Mouse (Mus musculus) heart, embryonic 16.5 days (tissue): Measurements from ENCODE around the gene Nr2f1. TPM values are rescaled to one million over a fixed set of nuclear protein-coding genes. Genes with fewer than 3 reads are reported as not detected.

Experiments
- ATAC-seq: fragments of 200-750 bp; cut with Nextera tagmentation; replicated peaks from 2 replicates; pipeline ENCODE4 v1.8.0; 2017; ENCODE audit warnings: moderate number of reproducible peaks; ENCODE audit not compliant: insufficient read depth, low FRiP score; ENCODE audit errors: extremely low read depth
- H3K27ac ChIP-seq: fragments of 300-500 bp; sonication (generic); 2 replicates; pipeline ENCODE4 v1.5.1; 2014; ENCODE audit warnings: mild to moderate bottlenecking, low read length, control low read depth, moderate library complexity
- H3K27me3 ChIP-seq: fragments of 300-500 bp; sonication (generic); 2 replicates; pipeline ENCODE4 v1.6.1; 2014; ENCODE audit warnings: low read length, mixed read lengths; ENCODE audit not compliant: control insufficient read depth, insufficient read depth
- H3K36me3 ChIP-seq: fragments of 300-500 bp; sonication (generic); 2 replicates; pipeline ENCODE4 v1.6.1; 2014; ENCODE audit not compliant: control insufficient read depth, insufficient read depth
- H3K4me1 ChIP-seq: fragments of 300-500 bp; sonication (generic); 2 replicates; pipeline ENCODE4 v1.6.1; 2014; ENCODE audit warnings: low read length, mixed read lengths; ENCODE audit not compliant: control insufficient read depth, insufficient read depth
- H3K4me2 ChIP-seq: fragments of 300-500 bp; sonication (generic); 2 replicates; pipeline ENCODE4 v1.6.1; 2014; ENCODE audit warnings: low read depth, mild to moderate bottlenecking, control low read depth, low read length
- H3K4me3 ChIP-seq: fragments of 300-500 bp; sonication (generic); 2 replicates; pipeline ENCODE4 v1.5.1; 2014; ENCODE audit warnings: mild to moderate bottlenecking, control low read depth, low read length
- H3K9ac ChIP-seq: fragments of 300-500 bp; sonication (generic); 2 replicates; pipeline ENCODE4 v1.6.1; 2014; ENCODE audit warnings: low read length, control low read depth
- H3K9me3 ChIP-seq: fragments of 300-500 bp; sonication (generic); replicated peaks from 2 replicates; pipeline ENCODE4 v1.6.1; 2016; ENCODE audit warnings: low read length; ENCODE audit not compliant: control insufficient read depth
- WGBS: fragments of 180-500 bp; shearing (Covaris S2); extraction: QIAGEN DNeasy Blood & Tissue Kit; methylation state at CpG from one replicate; pipeline ENCODE4 v1.1.7; 2014; 5-methylcytosine and 5-hydroxymethylcytosine counted together
- polyA plus RNA-seq: library from polyadenylated mRNA; unstranded; fragments of >200 nt; fragmentation: Nextera tagmentation; extraction: Ambion mirVana; gene quantifications from 2 replicates; pipeline ENCODE4 v1.2.1, GENCODE M21; 2015

The Nr2f1 gene
- polyA plus RNA-seq, 1 experiment from 2014 or later: 2.3 TPM

- no peak for ATAC-seq
- no peak overlapping the region for H3K27ac ChIP-seq
These were observed 16.6 kb downstream of the Nr2f1 start for GRCm38 (mm10) chr13:78183004-78183403.

GRCm38 (mm10) chr13:78181930-78182558, 17.5 kb downstream of the Nr2f1 start:
- Histone ChIP-seq H3K4me3 (peak overlapping the region; percentile 32), H3K27me3 (peaks cover 75% of the 10 kb centered on the region), H3K36me3 (no peaks in the 10 kb centered on the region), H3K9me3 (no peaks in the 10 kb centered on the region), H3K9ac (no peak overlapping the region), H3K4me1 (peaks cover 5% of the 10 kb centered on the region; the same call in 1 of the 2 replicates), H3K27ac (no peak overlapping the region), H3K4me2 (peak overlapping the region; percentile 23)
- ATAC-seq: no peak
- 6% methylated on average over 14 of the region's 14 CpGs for WGBS

More at GRCm38 (mm10) chr13:78183004-78183403, 16.6 kb downstream of the Nr2f1 start:
- Histone ChIP-seq H3K4me1 (peaks cover 5% of the 10 kb centered on the region; the same call in 1 of the 2 replicates), H3K4me3 (no peak overlapping the region), H3K27me3 (peaks cover 78% of the 10 kb centered on the region), H3K9ac (no peak overlapping the region), H3K9me3 (no peaks in the 10 kb centered on the region), H3K36me3 (no peaks in the 10 kb centered on the region), H3K4me2 (no peak overlapping the region)
- WGBS: 20% methylated on average over 5 of the region's 5 CpGs

- H3K4me2 ChIP-seq: peak overlapping the region; percentile 53
- no peak overlapping the region for H3K9ac ChIP-seq
- H3K4me3 ChIP-seq: peak overlapping the region; percentile 32
- no peak for ATAC-seq
- no peaks in the 10 kb centered on the region for H3K9me3 ChIP-seq
- no peaks in the 10 kb centered on the region for H3K36me3 ChIP-seq
- peaks cover 5% of the 10 kb centered on the region; the same call in 1 of the 2 replicates for H3K4me1 ChIP-seq
- peaks cover 75% of the 10 kb centered on the region for H3K27me3 ChIP-seq
- 1% methylated on average over 42 of the region's 44 CpGs for WGBS
- no peak overlapping the region for H3K27ac ChIP-seq
These were observed 18.3 kb downstream of the Nr2f1 start for GRCm38 (mm10) chr13:78181071-78181929.

DNA sequence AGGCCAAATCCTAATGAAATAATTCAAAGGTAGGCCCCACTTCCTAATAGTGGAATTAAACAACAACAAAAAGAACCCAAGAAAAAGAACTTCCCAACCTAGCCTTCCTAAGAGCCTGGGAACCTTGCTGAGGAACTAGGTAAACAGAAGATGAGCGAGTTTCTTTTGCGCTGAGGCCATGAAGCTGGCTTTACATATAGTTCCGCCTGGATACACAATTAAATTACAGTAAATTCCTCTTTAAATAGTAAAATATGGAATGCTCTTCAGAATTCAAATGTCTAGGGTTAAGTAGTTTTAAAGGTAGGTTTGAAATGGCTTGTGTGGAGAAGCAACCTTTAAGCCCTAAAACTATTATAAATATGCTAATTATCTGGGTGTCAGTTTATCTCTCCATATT, 19.3 kb downstream of the Nr2f1 start:
- Histone ChIP-seq H3K27ac (no peak overlapping the region), H3K9me3 (no peaks in the 10 kb centered on the region), H3K36me3 (no peaks in the 10 kb centered on the region), H3K4me2 (no peak overlapping the region), H3K27me3 (peaks cover 75% of the 10 kb centered on the region), H3K9ac (no peak overlapping the region), H3K4me1 (peaks cover 5% of the 10 kb centered on the region; the same call in 1 of the 2 replicates), H3K4me3 (no peak overlapping the region)
- no peak for ATAC-seq
- WGBS: 50% methylated on average over 3 of the region's 3 CpGs

- peak; percentile 32; the same call in 1 of the 2 replicates for ATAC-seq
- H3K9ac ChIP-seq: no peak overlapping the region
- WGBS: 6% methylated on average over 38 of the region's 38 CpGs
- H3K27ac ChIP-seq: no peak overlapping the region; the same call in 1 of the 2 replicates
- H3K4me3 ChIP-seq: peak overlapping the region; percentile 35
- H3K9me3 ChIP-seq: no peaks in the 10 kb centered on the region
- H3K4me1 ChIP-seq: peaks cover 5% of the 10 kb centered on the region; the same call in 1 of the 2 replicates
- H3K4me2 ChIP-seq: peak overlapping the region; percentile 55
- H3K27me3 ChIP-seq: peaks cover 73% of the 10 kb centered on the region
- H3K36me3 ChIP-seq: no peaks in the 10 kb centered on the region
These were observed 20.1 kb downstream of the Nr2f1 start for GRCm38 (mm10) chr13:78179312-78180097.

GRCm38 (mm10) chr13:78178771-78179170, 20.8 kb downstream of the Nr2f1 start:
- no peak overlapping the region for H3K9ac ChIP-seq
- 19% methylated on average over 5 of the region's 5 CpGs for WGBS
- H3K4me2 ChIP-seq: no peak overlapping the region
- H3K4me3 ChIP-seq: no peak overlapping the region
- peaks cover 72% of the 10 kb centered on the region for H3K27me3 ChIP-seq
- no peak for ATAC-seq
- no peaks in the 10 kb centered on the region for H3K9me3 ChIP-seq
- peaks cover 5% of the 10 kb centered on the region; the same call in 1 of the 2 replicates for H3K4me1 ChIP-seq
- H3K27ac ChIP-seq: no peak overlapping the region
- no peaks in the 10 kb centered on the region for H3K36me3 ChIP-seq

DNA sequence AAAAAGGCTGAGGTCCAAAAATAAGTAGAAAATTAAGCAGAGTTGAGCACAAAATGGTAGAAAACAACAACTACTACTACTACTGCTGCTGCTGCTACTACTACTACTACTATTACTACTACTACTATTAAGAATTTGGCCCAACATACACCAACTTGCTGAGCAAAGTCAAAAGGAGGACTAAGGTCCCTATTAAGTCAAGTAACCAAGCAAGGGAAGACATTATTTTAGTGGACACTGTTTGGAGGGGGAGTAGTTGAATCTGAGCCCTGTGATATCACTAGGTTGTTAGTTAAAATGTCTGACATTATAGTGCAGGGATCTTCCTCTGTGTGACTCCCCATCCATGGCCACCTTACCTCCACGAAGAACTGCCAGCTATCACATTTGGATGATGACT, 21.5 kb downstream of the Nr2f1 start:
- WGBS: 3% methylated on average over 1 of the region's 1 CpGs
- H3K4me2 ChIP-seq: no peak overlapping the region
- no peaks in the 10 kb centered on the region for H3K9me3 ChIP-seq
- H3K36me3 ChIP-seq: no peaks in the 10 kb centered on the region
- peaks cover 73% of the 10 kb centered on the region for H3K27me3 ChIP-seq
- H3K4me1 ChIP-seq: peaks cover 5% of the 10 kb centered on the region; the same call in 1 of the 2 replicates
- no peak overlapping the region for H3K9ac ChIP-seq
- H3K27ac ChIP-seq: no peak overlapping the region
- no peak for ATAC-seq
- H3K4me3 ChIP-seq: no peak overlapping the region

GRCm38 (mm10) chr13:78177381-78177950, 22.1 kb downstream of the Nr2f1 start:
- H3K27me3 ChIP-seq: peaks cover 73% of the 10 kb centered on the region
- ATAC-seq: no peak
- no peaks in the 10 kb centered on the region for H3K9me3 ChIP-seq
- H3K4me3 ChIP-seq: no peak overlapping the region
- H3K4me1 ChIP-seq: peaks cover 5% of the 10 kb centered on the region; the same call in 1 of the 2 replicates
- no peak overlapping the region for H3K9ac ChIP-seq
- no peaks in the 10 kb centered on the region for H3K36me3 ChIP-seq
- no peak overlapping the region for H3K4me2 ChIP-seq
- H3K27ac ChIP-seq: no peak overlapping the region
- WGBS: 18% methylated on average over 5 of the region's 5 CpGs
